Mouse (Mus musculus) layer of hippocampus, adult 2 months (tissue): ENCODE results near the gene Gm8267. TPM values are rescaled to one million over a fixed set of nuclear protein-coding genes. Genes with fewer than 3 reads are reported as not detected.
"Not testable (repeated sequence)": the region's sequence is repeated elsewhere in the genome, so short reads cannot be mapped to it uniquely, and the experiment has no call there.

Experiments used
- DNase-seq, 2 experiments: peaks; one replicate each; pipeline ENCODE4 v3.0.0; 2022; ENCODE audit warnings: low spot score in 2 of 2
- H3K27ac ChIP-seq: fragments of 200-600 bp; 2 replicates; pipeline ENCODE4 v1.8.1; 2022
- H3K4me3 ChIP-seq: fragments of 200-600 bp; 2 replicates; pipeline ENCODE4 v1.8.1; 2022; ENCODE audit warnings: mild to moderate bottlenecking
- CTCF ChIP-seq: fragments of 200-600 bp; conservative IDR thresholded peaks from 2 replicates; pipeline ENCODE4 v1.8.1; 2022; ENCODE audit warnings: antibody characterized with exemption, mild to moderate bottlenecking, moderate library complexity
- long read RNA-seq, 2 experiments: library from polyadenylated mRNA; stranded (forward); transcript quantifications; one replicate each; pipeline ENCODE4 v2.0.0; 2021; ENCODE audit warnings: borderline mapping rate in 2 of 2
- total RNA-seq, 2 experiments: library from RNA; stranded (reverse); gene quantifications; 2 replicates each; pipeline ENCODE4 v1.2.3; 2021

The Gm8267 gene
- total RNA-seq = not detected
- long read RNA-seq, experiment 1 = 0 reads
- long read RNA-seq, experiment 2 = 0 reads

DNA sequence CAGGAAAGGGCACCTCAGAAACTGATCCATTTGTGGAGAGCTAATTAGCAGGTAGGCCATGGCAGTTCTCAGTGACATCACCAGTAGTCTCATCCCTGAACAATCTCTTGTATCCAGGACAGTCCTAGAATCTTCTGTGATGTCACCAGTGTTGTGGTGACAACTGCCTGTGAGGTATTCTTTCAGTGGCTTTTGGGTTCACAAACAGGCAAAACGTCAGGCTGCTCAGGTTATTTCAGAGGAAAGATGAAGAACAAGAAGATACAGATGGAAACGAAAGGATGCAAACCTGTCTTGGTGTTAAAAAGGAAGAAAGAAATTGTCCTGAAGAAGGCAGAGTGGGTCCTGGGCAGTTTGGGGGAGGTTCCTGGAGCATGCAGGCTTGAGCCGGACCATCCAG, at the start of gene Gm8267:
TSS of gene Gm8267 (minus strand) at position 101 of the 400 bp plus-strand sequence.
- DNase-seq = no peak
- Histone ChIP-seq H3K4me3 (no peak within 1 kb of the TSS), H3K27ac (no peak within 1 kb of the TSS)
- TF ChIP-seq CTCF = no peak

DNA sequence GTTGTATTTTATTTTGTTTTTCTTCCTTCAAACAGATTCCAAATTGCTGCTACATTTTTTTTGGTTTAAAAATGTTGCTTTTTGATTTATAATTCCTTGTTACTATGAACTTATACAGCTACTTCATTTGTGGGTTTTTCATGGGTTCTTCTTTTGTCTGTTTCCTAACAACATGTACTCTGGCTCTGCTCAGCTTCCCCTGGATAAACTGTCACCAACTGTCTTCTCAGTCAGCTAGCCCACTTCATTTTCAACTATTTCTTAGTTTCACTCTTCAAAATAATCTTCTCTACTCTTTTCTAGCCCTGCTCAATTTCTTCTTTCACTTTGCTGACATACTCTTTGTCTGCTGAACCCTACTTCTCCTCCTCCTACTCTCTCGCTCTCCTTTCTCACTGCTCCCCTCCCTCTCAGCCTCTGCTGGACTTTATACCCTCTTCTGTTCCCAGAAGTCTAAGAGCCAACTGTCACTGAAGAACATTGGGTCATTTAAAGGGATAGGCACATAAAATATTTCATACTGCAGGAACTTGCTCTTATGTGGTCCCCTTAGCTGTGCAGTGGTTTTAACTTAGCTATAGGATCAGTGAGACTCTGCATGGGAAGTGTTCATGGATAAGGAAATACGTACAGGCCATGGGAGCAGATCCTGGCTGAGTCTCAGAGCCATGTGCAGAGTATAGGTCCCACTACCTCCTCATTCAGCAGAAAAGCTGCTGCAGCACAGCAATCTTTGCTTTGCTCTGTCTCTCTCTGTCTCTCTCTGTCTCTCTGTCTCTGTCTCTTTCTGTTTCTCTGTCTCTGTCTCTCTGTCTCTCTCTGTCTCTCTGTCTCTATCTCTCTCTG, 39.6 kb upstream of the Gm8267 start:
- H3K4me3 ChIP-seq, H3K27ac ChIP-seq, DNase-seq: not testable (repeated sequence)

DNA sequence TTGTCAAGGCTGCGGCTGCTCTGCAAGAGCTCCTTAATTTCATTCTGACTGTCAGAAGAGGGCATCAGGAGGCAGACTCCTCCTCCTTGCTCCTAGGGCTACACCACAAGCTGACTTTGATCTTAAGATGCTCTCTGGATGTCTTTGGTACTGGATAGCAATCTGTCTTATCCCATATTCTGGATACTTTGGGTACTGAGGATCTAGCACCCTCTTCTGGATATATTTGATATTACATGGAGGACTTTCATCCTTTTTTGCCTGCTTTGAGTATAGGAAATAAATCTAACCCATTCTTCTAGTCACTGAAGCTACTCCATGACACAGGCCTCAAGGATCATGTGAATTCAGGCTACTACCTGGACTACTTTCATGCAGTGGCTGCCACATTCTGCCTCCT, 7.4 kb downstream of the Gm8267 start:
- not testable (repeated sequence) for H3K27ac ChIP-seq, H3K4me3 ChIP-seq
- TF ChIP-seq CTCF = peak; percentile 78
- peak in 1 of 2 experiments; percentile 14 for DNase-seq

DNA sequence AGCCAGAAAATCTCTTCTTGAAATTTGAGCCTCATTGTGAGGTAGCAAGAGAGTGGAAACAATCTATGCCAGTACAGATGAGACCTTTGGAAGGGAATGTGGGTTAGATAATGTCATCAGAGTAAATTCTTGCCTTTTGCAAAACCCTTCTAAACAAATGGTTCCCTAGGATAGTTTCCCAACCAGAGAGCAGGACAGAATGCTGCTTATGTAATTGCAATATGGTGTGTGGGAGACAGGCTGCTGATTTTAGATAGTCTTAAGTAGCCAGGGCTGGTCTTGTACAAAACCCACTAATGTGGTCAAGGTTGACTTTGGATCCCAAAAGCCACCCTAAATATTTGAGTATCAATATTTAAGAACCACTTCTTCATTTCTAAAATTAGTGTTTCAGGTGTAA, 19.4 kb downstream of the Gm8267 start:
- not testable (repeated sequence) for H3K27ac ChIP-seq, H3K4me3 ChIP-seq
- DNase-seq = peak; percentile 3 to 30

DNA sequence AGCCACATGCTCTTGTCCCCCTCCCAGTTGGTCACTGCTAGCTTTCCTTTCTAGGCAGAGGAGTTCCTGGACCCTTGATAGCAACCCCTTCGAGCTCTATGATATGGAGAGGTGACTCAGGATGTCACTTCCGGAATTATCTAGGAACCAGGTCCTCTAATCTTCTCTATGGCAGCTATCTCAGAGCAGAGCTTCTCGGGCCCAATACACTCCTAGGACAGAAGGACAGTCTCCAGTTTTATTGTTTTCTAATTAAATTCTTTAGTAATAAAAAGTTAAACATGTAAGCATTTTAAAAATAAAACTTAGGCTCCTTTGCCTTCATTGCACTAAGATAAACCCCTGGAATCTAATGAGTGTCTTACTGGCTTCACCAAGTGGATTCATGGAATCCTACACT, 43.8 kb downstream of the Gm8267 start, which contains the start of gene Gm8257:
TSS of gene Gm8257 (minus strand) at position 101 of the 400 bp plus-strand sequence.
- not testable (repeated sequence) for H3K4me3 ChIP-seq, H3K27ac ChIP-seq, DNase-seq

Other genes starting within 250 kb of the Gm8267 start
- not detected for gene Gm17093, start 232.1 kb downstream of the Gm8267 start, total RNA-seq
- gene Gm8247, start 167.2 kb downstream of the Gm8267 start, total RNA-seq = not detected
- gene Gm5624, start 122.4 kb downstream of the Gm8267 start, total RNA-seq = not detected
- gene Gm8257, start 43.9 kb downstream of the Gm8267 start, total RNA-seq = not detected
- under 1 TPM; 0.54 to 0.66 TPM for gene Ptgdr, start 109.0 kb upstream of the Gm8267 start, total RNA-seq
- under 1 TPM; 0.13 to 0.37 TPM for gene Ptger2, start 237.9 kb upstream of the Gm8267 start, total RNA-seq